Mouse (Mus musculus): ENCODE measurements around the gene Oaz3. TPM values are rescaled to one million over a fixed set of nuclear protein-coding genes. Genes with fewer than 3 reads are reported as not detected.

Oaz3 gene
- polyA plus RNA-seq, 1 experiment from 2014 or later = 0.23 TPM

GRCm38 (mm10) chr3:94478591-94479169, 35.0 kb upstream of the Oaz3 start:
- peak overlapping the region; percentile 77 for H3K27ac ChIP-seq (ENCODE audit: low read depth, low read length)
- ATAC-seq (ENCODE audit: insufficient read depth, low FRiP score, low TSS enrichment) = peak; percentile 13; the same call in 1 of the 2 replicates
- H3K4me3 ChIP-seq (ENCODE audit: low read depth, low read length) = peak overlapping the region; percentile 54
- H3K9ac ChIP-seq (ENCODE audit: low read length) = peak overlapping the region; percentile 78
- H3K27me3 ChIP-seq (ENCODE audit: control insufficient read depth, insufficient read depth, low read length) = peaks cover 8% of the 10 kb centered on the region; the same call in 1 of the 2 replicates
- peaks cover 34% of the 10 kb centered on the region for H3K4me1 ChIP-seq (ENCODE audit: control insufficient read depth, insufficient read depth, low read length)
- no peaks in the 10 kb centered on the region for H3K9me3 ChIP-seq (ENCODE audit: control insufficient read depth, low read length)
- peak overlapping the region; percentile 66 for H3K4me2 ChIP-seq (ENCODE audit: low read depth)
- DNase-seq (ENCODE audit: low spot score) = peak; percentile 31
- no peaks in the 10 kb centered on the region for H3K36me3 ChIP-seq (ENCODE audit: control insufficient read depth, insufficient read depth, low read length)
- 6% methylated on average over 9 of the region's 9 CpGs for WGBS

GRCm38 (mm10) chr3:94477981-94478422, 34.3 kb upstream of the Oaz3 start, which contains the start of gene Celf3:
Gene Celf3, plus strand, starts transcription at chr3:94478295.
- peaks cover 27% of the 10 kb centered on the region for H3K4me1 ChIP-seq (ENCODE audit: control insufficient read depth, insufficient read depth, low read length)

DNA sequence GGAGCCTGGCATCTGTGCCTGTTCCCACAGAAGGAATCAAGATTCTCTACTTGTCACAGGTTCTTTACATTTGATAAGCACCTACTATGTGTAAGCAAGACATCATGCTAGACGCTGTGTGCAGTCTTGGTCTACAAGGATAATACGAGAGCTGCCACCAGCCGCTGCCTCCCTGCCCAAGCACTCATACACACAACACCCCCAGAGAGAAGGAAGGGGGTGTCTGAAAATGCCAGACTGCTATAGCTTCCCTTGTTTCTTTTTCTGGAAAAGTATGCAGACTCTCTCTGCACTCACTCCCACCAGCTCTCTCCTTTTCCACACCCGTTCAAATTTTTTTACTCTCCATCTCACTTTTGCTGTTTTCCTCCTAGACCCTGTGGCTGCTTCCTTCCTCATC, 33.7 kb upstream of the Oaz3 start:
- Histone ChIP-seq H3K4me2 (ENCODE audit: low read depth) (peak overlapping the region; percentile 66), H3K27ac (ENCODE audit: low read depth, low read length) (peak overlapping the region; percentile 62; the same call in 1 of the 2 replicates), H3K9ac (ENCODE audit: low read length) (peak overlapping the region; percentile 42), H3K9me3 (ENCODE audit: control insufficient read depth, low read length) (no peaks in the 10 kb centered on the region), H3K36me3 (ENCODE audit: control insufficient read depth, insufficient read depth, low read length) (no peaks in the 10 kb centered on the region), H3K27me3 (ENCODE audit: control insufficient read depth, insufficient read depth, low read length) (peaks cover 8% of the 10 kb centered on the region; the same call in 1 of the 2 replicates), H3K4me1 (ENCODE audit: control insufficient read depth, insufficient read depth, low read length) (peaks cover 24% of the 10 kb centered on the region), H3K4me3 (ENCODE audit: low read depth, low read length) (0 out of 2 replicates have a peak overlapping the region, but pooled peaks have one; percentile 16)
- WGBS = 55% methylated on average over 4 of the region's 4 CpGs
- ATAC-seq (ENCODE audit: insufficient read depth, low FRiP score, low TSS enrichment) = no peak
- DNase-seq (ENCODE audit: low spot score) = no peak

More at GRCm38 (mm10) chr3:94477981-94478422, 34.3 kb upstream of the Oaz3 start, which contains the start of gene Celf3:
- DNase-seq (ENCODE audit: low spot score) = peak; percentile 80
- Histone ChIP-seq H3K27ac (ENCODE audit: low read depth, low read length) (peak within 1 kb of the TSS; percentile 77), H3K9me3 (ENCODE audit: control insufficient read depth, low read length) (no peaks in the 10 kb centered on the region), H3K9ac (ENCODE audit: low read length) (peak within 1 kb of the TSS; percentile 78), H3K36me3 (ENCODE audit: control insufficient read depth, insufficient read depth, low read length) (no peaks in the 10 kb centered on the region), H3K4me3 (ENCODE audit: low read depth, low read length) (peak within 1 kb of the TSS; percentile 54), H3K4me2 (ENCODE audit: low read depth) (peak within 1 kb of the TSS; percentile 66), H3K27me3 (ENCODE audit: control insufficient read depth, insufficient read depth, low read length) (peaks cover 8% of the 10 kb centered on the region; the same call in 1 of the 2 replicates)
- WGBS = 0% methylated on average over 14 of the region's 14 CpGs
- peak; percentile 83 for ATAC-seq (ENCODE audit: insufficient read depth, low FRiP score, low TSS enrichment)

- ATAC-seq (ENCODE audit: insufficient read depth, low FRiP score, low TSS enrichment) (no peak), DNase-seq (ENCODE audit: low spot score) (no peak)
- WGBS = 61% methylated on average over 8 of the region's 8 CpGs
- Histone ChIP-seq H3K36me3 (ENCODE audit: control insufficient read depth, insufficient read depth, low read length) (no peaks in the 10 kb centered on the region), H3K4me2 (ENCODE audit: low read depth) (no peak overlapping the region), H3K27ac (ENCODE audit: low read depth, low read length) (no peak overlapping the region), H3K4me1 (ENCODE audit: control insufficient read depth, insufficient read depth, low read length) (peaks cover 24% of the 10 kb centered on the region), H3K27me3 (ENCODE audit: control insufficient read depth, insufficient read depth, low read length) (peaks cover 8% of the 10 kb centered on the region; the same call in 1 of the 2 replicates), H3K4me3 (ENCODE audit: low read depth, low read length) (no peak overlapping the region), H3K9me3 (ENCODE audit: control insufficient read depth, low read length) (no peaks in the 10 kb centered on the region), H3K9ac (ENCODE audit: low read length) (no peak overlapping the region)
Measured at GRCm38 (mm10) chr3:94476301-94477035, 32.8 kb upstream of the Oaz3 start.

DNA sequence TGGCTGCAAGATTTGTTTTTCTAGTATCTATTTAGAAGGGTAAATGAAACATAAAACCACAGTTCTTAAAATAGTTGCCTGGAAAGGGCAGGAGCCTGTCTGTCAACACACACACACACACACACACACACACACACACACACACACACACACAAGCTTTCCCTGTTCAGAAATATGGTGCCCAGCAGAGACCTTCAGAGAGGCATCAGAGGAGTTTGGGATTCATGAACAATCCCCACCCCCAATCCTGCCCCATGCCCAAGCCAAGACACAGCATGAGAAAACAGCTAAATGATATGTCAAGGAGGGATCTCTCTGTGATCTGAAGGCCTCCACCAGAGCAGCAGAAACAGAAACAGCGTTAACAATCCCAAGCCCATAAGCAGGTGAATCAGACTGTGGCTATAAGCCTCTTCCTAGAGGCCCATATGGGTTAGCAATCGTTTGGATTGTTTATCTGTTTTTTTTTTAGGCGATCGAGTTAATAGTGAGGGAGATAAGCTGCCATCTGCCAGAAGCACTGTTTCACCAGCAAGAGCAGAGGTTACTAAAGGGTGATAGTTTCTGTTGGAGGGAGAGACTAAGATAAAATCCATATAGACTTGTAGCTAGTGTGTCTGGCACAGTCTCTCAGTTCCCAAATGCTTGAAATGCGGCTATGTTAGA, 30.0 kb upstream of the Oaz3 start:
- no peak overlapping the region for H3K9ac ChIP-seq (ENCODE audit: low read length)
- no peak for ATAC-seq (ENCODE audit: insufficient read depth, low FRiP score, low TSS enrichment)
- no peaks in the 10 kb centered on the region for H3K9me3 ChIP-seq (ENCODE audit: control insufficient read depth, low read length)
- H3K4me2 ChIP-seq (ENCODE audit: low read depth) = no peak overlapping the region
- WGBS = 90% methylated on average over 5 of the region's 5 CpGs
- H3K27me3 ChIP-seq (ENCODE audit: control insufficient read depth, insufficient read depth, low read length) = no peaks in the 10 kb centered on the region
- no peak overlapping the region for H3K27ac ChIP-seq (ENCODE audit: low read depth, low read length)
- H3K4me3 ChIP-seq (ENCODE audit: low read depth, low read length) = no peak overlapping the region
- DNase-seq (ENCODE audit: low spot score) = no peak
- peaks cover 8% of the 10 kb centered on the region; the same call in 1 of the 2 replicates for H3K4me1 ChIP-seq (ENCODE audit: control insufficient read depth, insufficient read depth, low read length)
- H3K36me3 ChIP-seq (ENCODE audit: control insufficient read depth, insufficient read depth, low read length) = no peaks in the 10 kb centered on the region

- DNase-seq (ENCODE audit: low spot score) (no peak), ATAC-seq (ENCODE audit: insufficient read depth, low FRiP score, low TSS enrichment) (no peak; the same call in 1 of the 2 replicates)
- Histone ChIP-seq H3K4me2 (ENCODE audit: low read depth) (peak overlapping the region; percentile 39; the same call in 1 of the 2 replicates), H3K36me3 (ENCODE audit: control insufficient read depth, insufficient read depth, low read length) (no peaks in the 10 kb centered on the region), H3K9me3 (ENCODE audit: control insufficient read depth, low read length) (no peaks in the 10 kb centered on the region), H3K27ac (ENCODE audit: low read depth, low read length) (no peak overlapping the region), H3K4me3 (ENCODE audit: low read depth, low read length) (no peak overlapping the region), H3K9ac (ENCODE audit: low read length) (no peak overlapping the region), H3K4me1 (ENCODE audit: control insufficient read depth, insufficient read depth, low read length) (peaks cover 8% of the 10 kb centered on the region; the same call in 1 of the 2 replicates), H3K27me3 (ENCODE audit: control insufficient read depth, insufficient read depth, low read length) (no peaks in the 10 kb centered on the region)
- WGBS = 51% methylated on average over 10 of the region's 10 CpGs
Measured at GRCm38 (mm10) chr3:94473115-94473505, 29.4 kb upstream of the Oaz3 start.

- Histone ChIP-seq H3K36me3 (ENCODE audit: control insufficient read depth, insufficient read depth, low read length) (no peaks in the 10 kb centered on the region), H3K27me3 (ENCODE audit: control insufficient read depth, insufficient read depth, low read length) (no peaks in the 10 kb centered on the region), H3K4me3 (ENCODE audit: low read depth, low read length) (0 out of 2 replicates have a peak overlapping the region, but pooled peaks have one; percentile 3), H3K4me2 (ENCODE audit: low read depth) (peak overlapping the region; percentile 39), H3K9ac (ENCODE audit: low read length) (0 out of 2 replicates have a peak overlapping the region, but pooled peaks have one; percentile 15), H3K9me3 (ENCODE audit: control insufficient read depth, low read length) (no peaks in the 10 kb centered on the region), H3K27ac (ENCODE audit: low read depth, low read length) (no peak overlapping the region), H3K4me1 (ENCODE audit: control insufficient read depth, insufficient read depth, low read length) (peaks cover 8% of the 10 kb centered on the region; the same call in 1 of the 2 replicates)
- ATAC-seq (ENCODE audit: insufficient read depth, low FRiP score, low TSS enrichment) = peak; percentile 81
- DNase-seq (ENCODE audit: low spot score) = peak; percentile 74
- 8% methylated on average over 28 of the region's 28 CpGs for WGBS
Measured at GRCm38 (mm10) chr3:94472447-94473114, 28.9 kb upstream of the Oaz3 start.

GRCm38 (mm10) chr3:94468931-94469330, 25.2 kb upstream of the Oaz3 start:
- 37% methylated on average over 3 of the region's 3 CpGs for WGBS
- no peak overlapping the region for H3K4me2 ChIP-seq (ENCODE audit: low read depth)
- H3K9me3 ChIP-seq (ENCODE audit: control insufficient read depth, low read length) = no peaks in the 10 kb centered on the region
- ATAC-seq (ENCODE audit: insufficient read depth, low FRiP score, low TSS enrichment) (no peak), DNase-seq (ENCODE audit: low spot score) (no peak)
- no peak overlapping the region for H3K9ac ChIP-seq (ENCODE audit: low read length)
- H3K4me3 ChIP-seq (ENCODE audit: low read depth, low read length) = no peak overlapping the region
- H3K27me3 ChIP-seq (ENCODE audit: control insufficient read depth, insufficient read depth, low read length) = no peaks in the 10 kb centered on the region
- no peak overlapping the region for H3K27ac ChIP-seq (ENCODE audit: low read depth, low read length)
- H3K36me3 ChIP-seq (ENCODE audit: control insufficient read depth, insufficient read depth, low read length) = no peaks in the 10 kb centered on the region
- H3K4me1 ChIP-seq (ENCODE audit: control insufficient read depth, insufficient read depth, low read length) = peaks cover 6% of the 10 kb centered on the region
